Mouse (Mus musculus) ES-E14 (cell line): ENCODE results near the gene Me1.

Source experiments
- CHD2 ChIP-seq: IDR thresholded peaks from 2 replicates; pipeline ENCODE4 v1.6.1; 2014; ENCODE audit warnings: mild to moderate bottlenecking, low read depth, low read length, inconsistent platforms
- MAFK ChIP-seq: IDR thresholded peaks from 2 replicates; pipeline ENCODE4 v1.6.1; 2014; ENCODE audit warnings: mild to moderate bottlenecking, low read depth, low read length, inconsistent platforms; ENCODE audit not compliant: insufficient read depth
- ZC3H11A ChIP-seq: IDR thresholded peaks from 2 replicates; pipeline ENCODE4 v1.6.1; 2012; ENCODE audit warnings: low read depth, mild to moderate bottlenecking, inconsistent platforms, low read length, borderline replicate concordance

GRCm38 (mm10) chr9:86714089-86714488 lies 18.3 kb upstream of the Me1 start:
- no peak for TF ChIP-seq MAFK
- no peak for TF ChIP-seq ZC3H11A
- no peak for TF ChIP-seq CHD2
